Mouse (Mus musculus): ENCODE data around the gene Cdkl1. TPM values are rescaled to one million over a fixed set of nuclear protein-coding genes. Genes with fewer than 3 reads are reported as not detected.
A peak's percentile ranks its signal among the peaks of the same experiment; 100 is the strongest.

Gene Cdkl1
- polyA plus RNA-seq, 1 experiment from 2014 or later = 5.0 TPM

- Histone ChIP-seq H3K4me3 (no peak overlapping the region), H3K4me2 (no peak overlapping the region), H3K4me1 (replicated peaks) (peaks cover 18% of the 10 kb centered on the region), H3K27ac (ENCODE audit: poor library complexity, severe bottlenecking) (no peak overlapping the region), H3K9ac (no peak overlapping the region), H3K27me3 (replicated peaks) (no peaks in the 10 kb centered on the region), H3K9me3 (replicated peaks) (no peaks in the 10 kb centered on the region), H3K36me3 (no peaks in the 10 kb centered on the region)
- no peak for ATAC-seq (ENCODE audit: insufficient number of reproducible peaks, low FRiP score)
- WGBS = 92% methylated on average over 20 of the region's 20 CpGs
Observed at GRCm38 (mm10) chr12:69760743-69761406, 30.2 kb downstream of the Cdkl1 start.

GRCm38 (mm10) chr12:69760014-69760413 lies 31.1 kb downstream of the Cdkl1 start:
- H3K9ac ChIP-seq = no peak overlapping the region
- H3K4me1 ChIP-seq (replicated peaks) = peaks cover 17% of the 10 kb centered on the region
- H3K4me2 ChIP-seq = no peak overlapping the region
- H3K27ac ChIP-seq (ENCODE audit: poor library complexity, severe bottlenecking) = peak overlapping the region; percentile 41; the same call in 1 of the 2 replicates
- H3K4me3 ChIP-seq = no peak overlapping the region
- no peaks in the 10 kb centered on the region for H3K36me3 ChIP-seq
- H3K9me3 ChIP-seq (replicated peaks) = no peaks in the 10 kb centered on the region
- H3K27me3 ChIP-seq (replicated peaks) = no peaks in the 10 kb centered on the region
- ATAC-seq (ENCODE audit: insufficient number of reproducible peaks, low FRiP score) = no peak
- 57% methylated on average over 6 of the region's 6 CpGs for WGBS

GRCm38 (mm10) chr12:69759267-69759885 lies 31.7 kb downstream of the Cdkl1 start:
- Histone ChIP-seq H3K27ac (ENCODE audit: poor library complexity, severe bottlenecking) (peak overlapping the region; percentile 97), H3K9ac (no peak overlapping the region), H3K4me2 (peak overlapping the region; percentile 79), H3K4me1 (replicated peaks) (peaks cover 17% of the 10 kb centered on the region), H3K4me3 (peak overlapping the region; percentile 48; the same call in 1 of the 2 replicates), H3K9me3 (replicated peaks) (no peaks in the 10 kb centered on the region), H3K36me3 (no peaks in the 10 kb centered on the region), H3K27me3 (replicated peaks) (no peaks in the 10 kb centered on the region)
- WGBS = 19% methylated on average over 7 of the region's 7 CpGs
- ATAC-seq (ENCODE audit: insufficient number of reproducible peaks, low FRiP score) = peak; percentile 85

- ATAC-seq (ENCODE audit: insufficient number of reproducible peaks, low FRiP score) = peak; percentile 54
- WGBS = 1% methylated on average over 22 of the region's 22 CpGs
- H3K9ac ChIP-seq = peak overlapping the region; percentile 74; the same call in 1 of the 2 replicates
Observed at GRCm38 (mm10) chr12:69758221-69759185, 32.6 kb downstream of the Cdkl1 start.

GRCm38 (mm10) chr12:69757418-69758141 lies 33.5 kb downstream of the Cdkl1 start:
- whole genome bisulfite sequencing = 1% methylated on average over 22 of the region's 22 CpGs
- ATAC-seq (ENCODE audit: insufficient number of reproducible peaks, low FRiP score) = peak; percentile 90
- H3K27ac ChIP-seq (ENCODE audit: poor library complexity, severe bottlenecking) = peak overlapping the region; percentile 97
- no peaks in the 10 kb centered on the region for H3K27me3 ChIP-seq (replicated peaks)
- peak overlapping the region; percentile 62; the same call in 1 of the 2 replicates for H3K9ac ChIP-seq
- H3K4me1 ChIP-seq (replicated peaks) = peaks cover 17% of the 10 kb centered on the region
- peaks cover 5% of the 10 kb centered on the region; the same call in 1 of the 2 replicates for H3K36me3 ChIP-seq
- H3K4me2 ChIP-seq = peak overlapping the region; percentile 79
- H3K9me3 ChIP-seq (replicated peaks) = no peaks in the 10 kb centered on the region
- H3K4me3 ChIP-seq = peak overlapping the region; percentile 48

More at GRCm38 (mm10) chr12:69758221-69759185, 32.6 kb downstream of the Cdkl1 start:
- H3K27me3 ChIP-seq (replicated peaks) = no peaks in the 10 kb centered on the region
- no peaks in the 10 kb centered on the region for H3K9me3 ChIP-seq (replicated peaks)
- peak overlapping the region; percentile 79 for H3K4me2 ChIP-seq
- H3K4me1 ChIP-seq (replicated peaks) = peaks cover 17% of the 10 kb centered on the region
- peak overlapping the region; percentile 97 for H3K27ac ChIP-seq (ENCODE audit: poor library complexity, severe bottlenecking)
- H3K4me3 ChIP-seq = peak overlapping the region; percentile 48
- peaks cover 4% of the 10 kb centered on the region; the same call in 1 of the 2 replicates for H3K36me3 ChIP-seq

GRCm38 (mm10) chr12:69756015-69756414 lies 35.1 kb downstream of the Cdkl1 start:
- no peak overlapping the region for H3K4me3 ChIP-seq
- peak overlapping the region; percentile 40; the same call in 1 of the 2 replicates for H3K4me2 ChIP-seq
- H3K9me3 ChIP-seq (replicated peaks) = no peaks in the 10 kb centered on the region
- peaks cover 5% of the 10 kb centered on the region; the same call in 1 of the 2 replicates for H3K36me3 ChIP-seq
- WGBS = 69% methylated on average over 5 of the region's 5 CpGs
- H3K9ac ChIP-seq = no peak overlapping the region
- no peak overlapping the region for H3K27ac ChIP-seq (ENCODE audit: poor library complexity, severe bottlenecking)
- no peaks in the 10 kb centered on the region for H3K27me3 ChIP-seq (replicated peaks)
- ATAC-seq (ENCODE audit: insufficient number of reproducible peaks, low FRiP score) = no peak
- peaks cover 27% of the 10 kb centered on the region for H3K4me1 ChIP-seq (replicated peaks)

- Histone ChIP-seq H3K4me3 (no peak overlapping the region), H3K36me3 (peaks cover 11% of the 10 kb centered on the region), H3K9me3 (replicated peaks) (no peaks in the 10 kb centered on the region), H3K27ac (ENCODE audit: poor library complexity, severe bottlenecking) (no peak overlapping the region), H3K4me2 (no peak overlapping the region), H3K27me3 (replicated peaks) (no peaks in the 10 kb centered on the region), H3K9ac (no peak overlapping the region), H3K4me1 (replicated peaks) (peaks cover 21% of the 10 kb centered on the region)
- WGBS = 81% methylated on average over 5 of the region's 5 CpGs
- no peak for ATAC-seq (ENCODE audit: insufficient number of reproducible peaks, low FRiP score)
Observed at GRCm38 (mm10) chr12:69753936-69754335, 37.1 kb downstream of the Cdkl1 start.

- ATAC-seq (ENCODE audit: insufficient number of reproducible peaks, low FRiP score) = no peak
- H3K9ac ChIP-seq = no peak overlapping the region
- no peaks in the 10 kb centered on the region for H3K27me3 ChIP-seq (replicated peaks)
- H3K4me2 ChIP-seq = peak overlapping the region; percentile 24
- no peaks in the 10 kb centered on the region for H3K9me3 ChIP-seq (replicated peaks)
- no peak overlapping the region for H3K4me3 ChIP-seq
- peaks cover 15% of the 10 kb centered on the region for H3K4me1 ChIP-seq (replicated peaks)
- 43% methylated on average over 10 of the region's 10 CpGs for WGBS
- peak overlapping the region; percentile 41; the same call in 1 of the 2 replicates for H3K27ac ChIP-seq (ENCODE audit: poor library complexity, severe bottlenecking)
- peaks cover 28% of the 10 kb centered on the region for H3K36me3 ChIP-seq
Observed at GRCm38 (mm10) chr12:69751864-69752341, 39.2 kb downstream of the Cdkl1 start.

GRCm38 (mm10) chr12:69744138-69744537 lies 46.9 kb downstream of the Cdkl1 start:
- no peak for ATAC-seq (ENCODE audit: insufficient number of reproducible peaks, low FRiP score)
- H3K4me1 ChIP-seq (replicated peaks) = 0 out of 2 replicates have a peak, but pooled peaks cover 3% of the 10 kb centered on the region
- H3K9ac ChIP-seq = no peak overlapping the region
- 56% methylated on average over 5 of the region's 5 CpGs for WGBS
- peaks cover 21% of the 10 kb centered on the region for H3K36me3 ChIP-seq
- H3K27me3 ChIP-seq (replicated peaks) = no peaks in the 10 kb centered on the region
- no peak overlapping the region for H3K4me3 ChIP-seq
- no peak overlapping the region for H3K4me2 ChIP-seq
- no peak overlapping the region for H3K27ac ChIP-seq (ENCODE audit: poor library complexity, severe bottlenecking)
- H3K9me3 ChIP-seq (replicated peaks) = no peaks in the 10 kb centered on the region

GRCm38 (mm10) chr12:69741965-69742364 lies 49.1 kb downstream of the Cdkl1 start:
- Histone ChIP-seq H3K4me3 (no peak overlapping the region), H3K4me1 (replicated peaks) (0 out of 2 replicates have a peak, but pooled peaks cover 3% of the 10 kb centered on the region), H3K36me3 (peaks cover 2% of the 10 kb centered on the region; the same call in 1 of the 2 replicates), H3K9ac (no peak overlapping the region), H3K27ac (ENCODE audit: poor library complexity, severe bottlenecking) (no peak overlapping the region), H3K4me2 (no peak overlapping the region), H3K9me3 (replicated peaks) (no peaks in the 10 kb centered on the region), H3K27me3 (replicated peaks) (no peaks in the 10 kb centered on the region)
- ATAC-seq (ENCODE audit: insufficient number of reproducible peaks, low FRiP score) = no peak
- WGBS = 78% methylated on average over 5 of the region's 5 CpGs
